Mouse (Mus musculus) right cerebral cortex, adult 18-20 months (tissue): ENCODE measurements around the gene Pogz.

Source experiments
- DNase-seq: peaks from one replicate; pipeline ENCODE4 v3.0.0; 2022; ENCODE audit warnings: mixed read lengths

Gene Pogz

GRCm38 (mm10) chr3:94837183-94837890 lies at the start of gene Pogz:
TSS of gene Pogz (plus strand) at chr3:94837567.
- DNase-seq = peak; percentile 97

- no peak for DNase-seq
These were observed 48.3 kb upstream of the Pogz start for GRCm38 (mm10) chr3:94789071-94789470.

DNA sequence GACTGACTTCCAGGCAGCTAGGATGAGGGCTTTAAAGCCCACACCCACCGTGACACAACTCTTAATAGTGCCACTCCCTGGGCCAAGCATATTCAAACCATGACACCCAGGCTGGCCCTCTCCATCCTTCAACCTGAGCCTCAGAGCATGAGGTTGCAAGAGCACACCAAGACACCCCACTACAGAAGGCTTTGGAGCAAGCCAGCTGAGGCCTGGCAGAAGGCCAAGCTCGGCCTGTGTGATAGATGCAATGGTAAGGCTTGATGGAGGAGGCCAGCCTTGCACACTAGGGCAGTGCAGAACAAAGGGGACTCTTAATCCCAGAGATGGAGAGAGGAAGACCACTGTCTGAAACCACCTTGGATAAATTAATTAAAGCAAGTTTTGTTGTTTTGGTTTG lies 47.9 kb upstream of the Pogz start:
- no peak for DNase-seq

GRCm38 (mm10) chr3:94792258-94792657 lies 45.1 kb upstream of the Pogz start:
- DNase-seq = peak; percentile 18

DNA sequence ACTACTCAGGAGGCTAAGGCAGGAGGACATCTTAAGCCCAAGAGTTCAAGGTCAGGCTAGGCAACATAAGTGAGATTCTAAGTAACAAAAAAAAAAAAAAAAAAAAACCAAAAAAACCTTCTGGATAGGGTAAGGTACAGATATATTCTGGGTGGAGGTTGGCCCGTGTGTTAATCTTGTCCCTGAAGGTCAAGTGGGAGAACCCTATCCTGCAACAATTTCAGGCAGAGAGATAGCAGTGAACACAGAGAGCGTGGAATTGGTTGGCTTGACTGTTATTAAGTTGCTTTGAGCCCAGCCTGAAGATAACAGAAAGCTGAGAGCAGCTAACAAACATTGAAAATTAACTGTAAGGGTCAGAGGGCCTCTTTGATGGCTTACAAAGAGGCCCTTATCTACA lies 43.7 kb upstream of the Pogz start:
- DNase-seq = no peak

- no peak for DNase-seq
These were observed 43.0 kb upstream of the Pogz start for GRCm38 (mm10) chr3:94794359-94794758.

DNA sequence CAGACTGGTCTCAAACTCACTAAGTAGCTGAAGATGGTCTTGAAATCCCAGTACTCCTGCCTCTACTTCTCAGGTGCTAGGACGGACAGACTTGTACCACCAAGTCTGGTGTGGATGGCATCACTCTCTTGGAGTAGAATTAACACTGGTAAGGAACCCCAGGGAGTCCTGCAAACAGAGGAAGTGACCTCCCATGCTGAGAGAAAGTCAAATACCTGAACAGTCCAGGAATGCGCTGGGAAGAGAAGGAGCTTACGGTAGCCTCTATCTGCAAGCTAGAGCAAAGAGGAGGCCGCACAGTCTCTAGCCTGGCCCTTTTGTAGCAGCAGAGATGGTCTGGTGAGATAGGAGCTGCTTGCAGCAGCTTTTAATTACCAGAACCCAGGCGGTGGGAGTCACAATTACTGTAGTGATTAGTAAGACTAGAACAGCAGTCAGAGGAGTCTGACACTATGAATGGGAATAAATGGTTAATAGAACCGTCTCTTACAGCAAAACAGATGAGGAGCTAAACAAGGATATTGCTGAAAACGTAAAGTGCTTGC lies 41.7 kb upstream of the Pogz start:
- no peak for DNase-seq

GRCm38 (mm10) chr3:94796181-94796580 lies 41.2 kb upstream of the Pogz start:
- no peak for DNase-seq

DNA sequence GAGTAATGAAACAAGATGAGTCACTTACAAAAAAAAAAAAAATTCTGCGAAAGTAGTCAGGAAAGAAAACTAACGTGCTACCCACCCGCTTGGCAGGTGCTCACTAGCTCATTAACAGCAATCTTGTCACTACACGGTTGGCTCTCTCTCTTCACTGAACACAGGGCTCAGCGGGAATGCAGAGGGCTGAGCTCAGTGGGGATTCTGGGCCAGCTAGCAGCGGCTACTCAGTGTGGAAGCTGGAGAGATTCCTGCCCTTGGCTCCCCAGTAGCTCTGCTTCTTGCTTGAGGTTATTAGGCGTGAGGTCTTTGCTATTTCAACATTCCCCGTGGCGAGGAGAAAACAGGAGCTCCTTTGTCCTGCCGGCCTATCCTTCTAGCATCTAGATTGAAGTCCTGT lies 33.2 kb upstream of the Pogz start:
- DNase-seq = no peak

DNA sequence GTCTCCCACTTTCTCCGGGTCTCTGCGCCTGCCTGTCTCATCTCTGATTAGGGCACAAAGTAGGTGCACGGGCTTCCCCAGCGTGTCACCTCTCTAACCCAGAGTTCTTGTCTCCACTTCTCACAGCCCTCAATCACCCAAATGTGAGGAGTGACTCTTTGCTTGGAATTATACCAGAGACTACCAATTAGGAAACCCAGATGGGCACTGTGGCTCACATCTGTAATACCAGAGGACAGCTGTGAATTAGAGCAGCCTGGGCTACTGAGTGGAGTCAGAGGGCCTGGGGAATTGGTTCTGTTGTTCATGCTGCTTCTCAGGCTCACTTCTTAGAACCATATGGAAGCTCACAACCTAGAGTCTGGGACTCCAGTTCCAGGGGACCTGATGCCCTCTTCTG lies 32.4 kb upstream of the Pogz start:
- DNase-seq = no peak

DNA sequence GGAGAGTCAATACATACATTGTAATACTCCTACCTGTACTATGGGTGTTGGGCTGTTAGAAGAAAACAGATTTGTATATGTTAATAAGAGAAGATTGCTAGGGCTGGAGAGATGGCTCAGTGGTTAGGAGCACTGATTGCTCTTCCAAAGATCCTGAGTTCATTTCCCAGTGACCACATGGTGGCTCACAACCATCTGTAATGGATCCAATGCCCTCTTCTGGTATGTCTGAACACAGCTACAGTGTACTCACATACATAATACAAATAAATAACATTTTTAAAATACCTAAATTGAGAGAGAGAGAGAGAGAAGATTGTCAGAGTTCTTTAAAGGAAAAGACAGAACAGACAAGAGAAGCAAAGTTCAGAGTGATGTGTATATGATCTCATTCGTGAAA lies 29.1 kb upstream of the Pogz start:
- no peak for DNase-seq

DNA sequence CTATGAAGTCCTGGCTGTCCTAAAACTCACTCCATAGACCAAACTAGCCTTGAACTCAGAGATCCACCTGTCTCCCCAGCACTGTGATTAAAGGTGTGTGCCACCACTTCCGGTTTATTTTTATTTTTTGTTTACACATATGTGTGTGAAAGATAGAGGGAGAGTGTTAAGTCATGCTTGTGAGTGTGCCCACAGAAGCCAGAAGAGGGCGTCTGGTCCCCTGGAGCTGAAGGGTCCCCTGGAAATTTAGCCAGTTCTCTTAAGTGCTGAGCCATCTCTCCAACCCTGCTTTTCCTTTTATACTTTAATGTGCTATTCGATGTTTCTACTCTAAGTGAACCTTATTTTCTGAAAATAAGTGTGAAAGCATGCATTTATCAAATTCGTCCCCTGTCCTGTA lies 25.7 kb upstream of the Pogz start:
- no peak for DNase-seq

DNA sequence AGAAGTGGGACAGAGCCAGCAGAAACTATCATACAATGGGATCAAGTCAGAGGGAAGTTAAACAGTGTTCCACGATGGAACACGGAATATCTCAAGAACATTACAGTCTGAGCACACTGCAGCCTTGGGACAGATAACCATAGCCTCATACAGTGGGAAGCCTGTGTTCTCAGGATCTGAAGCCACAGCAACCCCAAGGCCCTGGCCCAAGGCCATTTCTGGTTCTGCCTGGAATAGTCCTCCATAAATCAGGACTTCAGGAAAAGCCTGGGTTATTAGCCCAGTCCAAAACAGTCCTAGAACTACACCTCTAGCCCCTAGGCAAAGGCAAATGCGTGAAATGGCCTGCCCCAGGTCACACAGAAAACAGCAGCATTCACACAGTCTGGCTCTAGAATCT lies 23.7 kb upstream of the Pogz start:
- no peak for DNase-seq

DNA sequence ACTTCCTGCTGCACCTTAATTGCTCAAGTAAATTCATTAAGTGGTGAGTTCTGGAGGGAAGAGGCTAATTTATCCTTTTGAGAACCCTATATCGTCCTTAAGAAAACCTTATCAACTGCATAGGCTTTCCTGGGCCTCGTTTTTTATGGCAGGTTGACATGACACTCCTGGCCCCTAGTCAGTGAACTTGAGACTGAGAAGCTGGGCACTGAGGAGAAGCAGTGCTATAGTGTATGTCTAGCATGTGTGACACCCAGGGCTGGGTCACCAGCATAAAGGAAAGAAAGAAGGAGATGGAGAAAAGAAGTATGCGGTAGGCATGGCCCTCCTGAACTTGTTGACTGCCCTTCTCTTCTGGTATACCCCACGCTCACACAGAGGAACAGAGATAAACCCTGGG lies 23.3 kb upstream of the Pogz start:
- no peak for DNase-seq

DNA sequence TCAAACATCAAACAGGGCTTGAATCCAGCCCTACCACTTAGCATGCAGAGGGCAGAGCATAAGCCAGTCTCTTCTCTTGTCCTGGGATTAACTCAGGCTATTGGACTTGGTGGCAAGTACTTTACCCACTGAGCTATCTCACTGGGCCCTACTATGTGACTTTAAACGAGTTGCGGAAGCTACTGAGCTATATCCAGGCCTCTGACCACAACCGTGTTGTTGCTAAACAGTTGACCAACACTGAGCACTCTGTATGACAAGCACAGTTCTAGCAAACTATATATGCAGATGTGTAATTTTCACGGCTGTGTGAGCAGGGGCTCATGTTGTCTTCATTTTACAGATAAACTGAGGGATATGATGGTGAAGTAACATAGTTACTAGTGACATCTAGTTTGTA lies 22.7 kb upstream of the Pogz start:
- no peak for DNase-seq

- no peak for DNase-seq
These were observed 21.8 kb upstream of the Pogz start for GRCm38 (mm10) chr3:94815603-94816002.

DNA sequence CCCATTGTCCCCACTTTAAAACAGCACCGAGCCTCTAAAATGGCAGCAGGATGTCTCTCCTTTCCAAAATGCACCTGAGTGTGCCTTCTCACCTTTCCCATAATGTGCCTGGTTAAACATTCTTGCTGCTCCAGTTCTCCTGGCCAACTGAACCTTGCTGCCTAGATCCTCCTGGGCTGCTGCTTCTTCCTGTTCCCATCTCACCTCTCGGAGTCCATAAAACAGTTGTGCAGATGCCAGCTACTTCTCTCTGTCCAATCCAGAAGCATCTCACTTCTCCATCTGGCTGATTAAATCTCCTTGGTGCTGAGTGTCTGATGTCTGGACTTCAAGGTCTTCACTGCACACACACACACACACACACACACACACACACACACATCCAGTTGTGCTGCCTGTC lies 19.6 kb upstream of the Pogz start:
- DNase-seq = no peak

DNA sequence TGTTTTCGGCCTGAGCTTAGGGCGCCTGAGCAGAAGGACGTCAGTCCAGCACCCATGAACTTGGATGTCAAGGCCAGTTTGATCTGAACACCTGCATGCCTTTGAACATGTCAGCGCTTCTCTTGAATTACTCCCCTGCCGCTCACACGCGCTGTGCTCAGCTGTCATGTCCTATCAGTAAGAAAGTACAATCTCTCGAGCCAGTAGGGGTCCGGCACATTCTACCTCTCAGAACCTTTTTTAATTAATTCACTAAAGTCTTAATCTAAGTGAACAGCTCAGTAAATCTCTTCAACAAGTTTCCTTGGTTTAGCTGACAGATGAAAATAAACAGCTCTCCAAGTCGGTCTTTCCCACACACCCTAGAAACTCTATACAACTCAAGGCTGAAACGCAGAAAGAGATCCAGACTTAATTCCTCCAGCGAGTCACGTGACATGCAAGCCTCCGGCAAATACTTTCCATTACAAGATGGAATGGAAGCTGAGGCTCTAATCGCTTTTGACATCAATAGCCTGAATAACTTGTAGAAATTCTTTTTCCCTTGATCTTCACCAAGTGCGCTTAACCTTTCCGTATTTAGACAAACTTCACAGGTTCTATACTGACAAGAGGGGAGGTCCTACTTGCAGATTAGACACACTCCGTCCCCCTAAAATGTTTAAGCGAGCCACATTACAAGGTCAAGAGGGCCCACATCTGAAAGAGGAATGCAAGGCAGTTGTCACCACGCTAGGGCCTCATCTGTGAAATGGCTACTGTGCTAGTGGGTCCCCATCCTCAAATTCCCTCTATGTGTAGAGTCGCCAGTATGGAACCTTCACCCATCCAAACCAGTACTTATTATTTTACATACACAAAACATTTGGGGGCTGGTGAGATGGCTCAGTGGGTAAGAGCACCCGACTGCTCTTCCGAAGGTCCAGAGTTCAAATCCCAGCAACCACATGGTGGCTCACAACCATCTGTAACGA lies 17.6 kb upstream of the Pogz start:
- no peak for DNase-seq

- peak; percentile 11 for DNase-seq
These were observed 16.2 kb upstream of the Pogz start for GRCm38 (mm10) chr3:94821008-94821638.

- no peak for DNase-seq
These were observed 15.3 kb upstream of the Pogz start for GRCm38 (mm10) chr3:94822082-94822481.

DNA sequence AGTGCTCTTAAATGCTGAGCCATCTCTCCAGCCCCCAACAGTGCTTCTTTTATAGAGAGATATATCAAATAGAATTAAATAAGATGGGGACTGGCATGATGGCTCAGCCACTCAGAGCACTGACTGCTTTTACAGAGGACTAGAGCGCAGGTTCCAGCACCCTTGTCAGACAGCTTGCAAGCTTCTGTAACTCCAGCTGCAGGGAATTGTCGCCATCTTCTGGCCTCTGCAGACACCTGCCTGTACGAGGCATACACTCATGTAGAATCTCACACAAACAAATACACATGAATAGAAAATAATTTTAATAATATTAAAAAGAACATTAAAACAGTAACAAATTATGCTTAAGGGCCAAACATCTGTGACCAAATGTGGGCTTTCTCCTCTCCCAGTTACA lies 13.3 kb upstream of the Pogz start:
- no peak for DNase-seq

DNA sequence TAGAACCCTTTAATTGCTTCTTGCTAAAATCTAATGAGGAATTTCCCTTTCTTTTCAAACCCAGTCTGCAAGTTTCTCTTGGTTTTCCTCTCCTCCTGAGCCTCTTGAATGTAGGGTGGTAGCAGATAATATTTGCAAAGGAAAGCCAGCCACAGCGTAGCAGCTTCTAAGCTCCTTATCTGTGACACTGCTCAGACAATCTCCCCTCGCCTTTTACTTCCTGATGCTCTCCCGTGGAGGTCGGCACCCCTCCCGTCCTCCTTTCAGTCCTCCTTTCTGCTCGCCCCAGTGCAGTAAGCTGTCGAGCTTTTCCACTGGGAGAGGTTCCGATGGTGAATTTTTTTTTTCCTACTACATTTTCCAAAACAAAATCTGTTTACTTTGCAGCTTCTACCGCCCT lies 5.3 kb upstream of the Pogz start:
- DNase-seq = no peak

DNA sequence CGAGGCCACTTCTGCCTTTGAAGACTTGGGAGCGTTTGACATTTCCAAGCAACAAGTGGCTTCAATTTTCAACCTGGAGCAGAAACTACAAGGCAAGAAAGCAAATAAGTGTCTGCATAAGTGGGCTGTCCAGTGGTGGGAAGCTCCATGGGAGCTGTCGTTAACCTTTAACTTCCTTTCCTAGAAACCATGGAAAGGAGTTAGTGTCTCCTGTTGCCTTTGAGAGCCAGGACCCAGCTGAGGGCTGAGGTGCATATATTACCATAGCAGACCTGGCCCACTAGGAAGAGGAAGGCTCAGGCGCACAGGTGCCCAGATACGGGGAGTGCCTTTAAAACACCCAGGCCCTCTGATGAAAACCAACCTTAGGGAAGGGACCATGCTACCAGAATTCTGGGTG lies 4.7 kb upstream of the Pogz start:
- DNase-seq = no peak

DNA sequence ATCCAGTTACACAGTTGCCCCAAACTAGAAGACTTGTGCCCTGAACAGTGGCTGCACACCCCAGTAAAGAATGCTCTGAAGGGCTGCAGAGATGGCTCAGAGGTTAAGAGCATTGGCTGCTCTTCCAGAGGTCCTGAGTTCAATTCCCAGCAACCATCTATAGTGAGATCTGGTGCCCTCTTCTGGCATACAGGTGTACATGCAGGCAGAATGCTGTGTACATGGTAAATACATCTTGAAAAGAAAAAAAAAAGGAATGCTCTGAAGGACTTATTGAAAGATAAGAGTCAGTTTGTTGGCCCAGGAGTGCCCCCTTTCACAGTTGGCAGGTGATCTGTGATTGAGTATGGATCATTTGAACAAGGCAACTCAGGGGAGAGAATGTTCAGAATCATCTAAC lies 4.0 kb upstream of the Pogz start:
- DNase-seq = no peak
